Mouse (Mus musculus) heart, postnatal 0 days (tissue): ENCODE results near the gene Znrf3.

Experiments used
- CTCF ChIP-seq: IDR thresholded peaks from 2 replicates; pipeline ENCODE4 v1.5.1; 2016; ENCODE audit warnings: antibody characterized with exemption, control low read depth, low read depth
- EP300 ChIP-seq: IDR thresholded peaks from 2 replicates; pipeline ENCODE4 v1.6.1; 2016; ENCODE audit warnings: antibody characterized with exemption, low read depth

DNA sequence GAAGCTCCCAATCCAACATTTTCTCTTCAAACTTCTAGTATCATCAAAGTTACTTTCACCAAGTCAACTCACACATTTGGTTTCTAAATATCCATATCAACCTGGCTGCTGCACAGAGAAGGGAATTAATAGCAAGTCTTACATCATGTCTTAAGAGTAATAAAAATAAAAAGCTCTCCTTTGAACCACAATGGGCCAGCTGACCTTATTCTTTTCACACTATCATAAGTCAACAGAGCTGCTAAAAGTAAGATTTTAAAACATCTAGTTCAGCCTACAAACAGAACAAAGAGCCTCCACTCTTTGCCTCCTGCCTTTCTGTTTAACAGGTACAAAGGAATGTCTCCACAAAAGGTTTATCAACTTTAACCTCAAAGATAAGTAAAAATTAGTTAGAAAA lies 7.7 kb downstream of the Znrf3 start:
- TF ChIP-seq CTCF (no peak), EP300 (no peak)
